Mouse (Mus musculus) limb, embryonic 15.5 days (tissue): Measurements from ENCODE around the gene Cst11. TPM values are rescaled to one million over a fixed set of nuclear protein-coding genes. Genes with fewer than 3 reads are reported as not detected.
A peak's percentile ranks its signal among the peaks of the same experiment; 100 is the strongest.

Experiments
- ATAC-seq: fragments of 200-750 bp; cut with Nextera tagmentation; 2 replicates; pipeline ENCODE4 v1.8.0; 2017; ENCODE audit warnings: low read depth, moderate TSS enrichment; ENCODE audit not compliant: insufficient number of reproducible peaks, low FRiP score, low TSS enrichment
- H3K27ac ChIP-seq: fragments of 300-500 bp; sonication (generic); 2 replicates; pipeline ENCODE4 v1.5.1; 2015; ENCODE audit warnings: moderate library complexity, mild to moderate bottlenecking, inconsistent platforms
- H3K27me3 ChIP-seq: fragments of 300-500 bp; sonication (generic); 2 replicates; pipeline ENCODE4 v1.6.1; 2015; ENCODE audit warnings: inconsistent platforms
- H3K36me3 ChIP-seq: fragments of 300-500 bp; sonication (generic); 2 replicates; pipeline ENCODE4 v1.6.1; 2015; ENCODE audit warnings: inconsistent platforms
- H3K4me1 ChIP-seq: fragments of 300-500 bp; sonication (generic); 2 replicates; pipeline ENCODE4 v1.6.1; 2015; ENCODE audit warnings: inconsistent platforms
- H3K4me2 ChIP-seq: fragments of 300-500 bp; sonication (generic); 2 replicates; pipeline ENCODE4 v1.6.1; 2015; ENCODE audit warnings: mild to moderate bottlenecking, inconsistent platforms
- H3K4me3 ChIP-seq: fragments of 300-500 bp; sonication (generic); 2 replicates; pipeline ENCODE4 v1.5.1; 2015; ENCODE audit warnings: mild to moderate bottlenecking, inconsistent platforms
- H3K9ac ChIP-seq: fragments of 300-500 bp; sonication (generic); 2 replicates; pipeline ENCODE4 v1.6.1; 2015; ENCODE audit warnings: inconsistent platforms
- H3K9me3 ChIP-seq: fragments of 300-500 bp; sonication (generic); 2 replicates; pipeline ENCODE4 v1.6.1; 2016; ENCODE audit warnings: inconsistent platforms
- WGBS: fragments of 180-500 bp; shearing (Covaris S2); methylation state at CpG from one replicate; pipeline ENCODE4 v1.1.7; 2015; 5-methylcytosine and 5-hydroxymethylcytosine counted together
- polyA plus RNA-seq: library from polyadenylated mRNA; unstranded; fragments of >200 nt; fragmentation: Nextera tagmentation; extraction: Ambion mirVana; gene quantifications from 2 replicates; pipeline ENCODE4 v1.2.1, GENCODE M21; 2015

Cst11 gene
- polyA plus RNA-seq, 1 experiment from 2014 or later: not detected

- ATAC-seq: no peak
- 74% methylated on average over 3 of the region's 3 CpGs for WGBS
- Histone ChIP-seq H3K9me3 (no peaks in the 10 kb centered on the region), H3K27me3 (no peaks in the 10 kb centered on the region), H3K36me3 (no peaks in the 10 kb centered on the region), H3K9ac (no peak overlapping the region), H3K4me2 (no peak overlapping the region), H3K4me1 (no peaks in the 10 kb centered on the region), H3K4me3 (no peak overlapping the region), H3K27ac (no peak overlapping the region)
These were observed 27.4 kb downstream of the Cst11 start for GRCm38 (mm10) chr2:148743846-148744407.

GRCm38 (mm10) chr2:148743001-148743400 is 28.3 kb downstream of the Cst11 start:
- Histone ChIP-seq H3K27ac (no peak overlapping the region), H3K36me3 (no peaks in the 10 kb centered on the region), H3K27me3 (no peaks in the 10 kb centered on the region), H3K9me3 (no peaks in the 10 kb centered on the region), H3K4me2 (no peak overlapping the region), H3K4me1 (no peaks in the 10 kb centered on the region), H3K4me3 (no peak overlapping the region), H3K9ac (no peak overlapping the region)
- 62% methylated on average over 3 of the region's 3 CpGs for WGBS
- ATAC-seq: no peak

- H3K4me1 ChIP-seq: peaks cover 9% of the 10 kb centered on the region; the same call in 1 of the 2 replicates
- H3K4me3 ChIP-seq: peak within 1 kb of the TSS; percentile 79
- H3K36me3 ChIP-seq: no peaks in the 10 kb centered on the region
- H3K27ac ChIP-seq: peak within 1 kb of the TSS; percentile 40; the same call in 1 of the 2 replicates
- H3K9ac ChIP-seq: peak within 1 kb of the TSS; percentile 72
- H3K9me3 ChIP-seq: no peaks in the 10 kb centered on the region
- H3K27me3 ChIP-seq: no peaks in the 10 kb centered on the region
- ATAC-seq: peak; percentile 99
- H3K4me2 ChIP-seq: peak within 1 kb of the TSS; percentile 86
- WGBS: 3% methylated on average over 18 of the region's 18 CpGs
These were observed 38.8 kb downstream of the Cst11 start, which contains the start of gene Napb for GRCm38 (mm10) chr2:148732327-148733000. Gene Napb, minus strand, starts transcription at chr2:148732467.

GRCm38 (mm10) chr2:148731614-148732326 is 39.5 kb downstream of the Cst11 start:
- under 1% methylated on average over 35 of the region's 35 CpGs for WGBS
- H3K27ac ChIP-seq: peak overlapping the region; percentile 40; the same call in 1 of the 2 replicates

GRCm38 (mm10) chr2:148719271-148719995 is 51.9 kb downstream of the Cst11 start:
- no peak overlapping the region for H3K4me2 ChIP-seq
- no peak for ATAC-seq
- H3K4me1 ChIP-seq: no peaks in the 10 kb centered on the region
- H3K27ac ChIP-seq: no peak overlapping the region
- no peaks in the 10 kb centered on the region for H3K9me3 ChIP-seq
- H3K27me3 ChIP-seq: no peaks in the 10 kb centered on the region
- no peak overlapping the region for H3K9ac ChIP-seq
- H3K4me3 ChIP-seq: no peak overlapping the region
- 60% methylated on average over 2 of the region's 2 CpGs for WGBS
- H3K36me3 ChIP-seq: no peaks in the 10 kb centered on the region

More at GRCm38 (mm10) chr2:148731614-148732326, 39.5 kb downstream of the Cst11 start:
- H3K4me1 ChIP-seq: peaks cover 9% of the 10 kb centered on the region; the same call in 1 of the 2 replicates
- H3K9me3 ChIP-seq: no peaks in the 10 kb centered on the region
- no peaks in the 10 kb centered on the region for H3K36me3 ChIP-seq
- H3K4me2 ChIP-seq: peak overlapping the region; percentile 86
- peak overlapping the region; percentile 72 for H3K9ac ChIP-seq
- ATAC-seq: peak; percentile 74
- H3K27me3 ChIP-seq: no peaks in the 10 kb centered on the region
- H3K4me3 ChIP-seq: peak overlapping the region; percentile 79

Other genes starting within 250 kb of the Cst11 start
- 78.0 and 80.2 TPM in 2 replicates for gene Nxt1, start 98.9 kb downstream of the Cst11 start, polyA plus RNA-seq
- 20.1 and 20.7 TPM in 2 replicates for gene Gzf1, start 90.5 kb downstream of the Cst11 start, polyA plus RNA-seq
- gene Napb, start 39.0 kb downstream of the Cst11 start, polyA plus RNA-seq: 3.3 and 4.2 TPM in 2 replicates
- gene Cstl1, start 21.1 kb downstream of the Cst11 start, polyA plus RNA-seq: not detected in 2 replicates
- 0.31 and 0.70 TPM in 2 replicates for gene 8030411F24Rik, start 10.5 kb upstream of the Cst11 start, polyA plus RNA-seq
- not detected in 2 replicates for gene Cst12, start 17.9 kb upstream of the Cst11 start, polyA plus RNA-seq
- not detected in 2 replicates for gene Cst8, start 27.3 kb upstream of the Cst11 start, polyA plus RNA-seq
- gene Cst13, start 48.6 kb upstream of the Cst11 start, polyA plus RNA-seq: not detected in 2 replicates
- not detected in 2 replicates for gene Cst9, start 63.6 kb upstream of the Cst11 start, polyA plus RNA-seq
- gene 9230104L09Rik, start 93.5 kb upstream of the Cst11 start, polyA plus RNA-seq: not detected in 2 replicates
- gene Cst3, start 104.2 kb upstream of the Cst11 start, polyA plus RNA-seq: 548 and 588 TPM in 2 replicates
- gene Gm1330, start 231.8 kb upstream of the Cst11 start, polyA plus RNA-seq: not detected in 2 replicates
- not detected in 2 replicates for gene Gm10750, start 245.7 kb upstream of the Cst11 start, polyA plus RNA-seq